Mouse (Mus musculus): ENCODE results near the gene Dlec1.

The Dlec1 gene

DNA sequence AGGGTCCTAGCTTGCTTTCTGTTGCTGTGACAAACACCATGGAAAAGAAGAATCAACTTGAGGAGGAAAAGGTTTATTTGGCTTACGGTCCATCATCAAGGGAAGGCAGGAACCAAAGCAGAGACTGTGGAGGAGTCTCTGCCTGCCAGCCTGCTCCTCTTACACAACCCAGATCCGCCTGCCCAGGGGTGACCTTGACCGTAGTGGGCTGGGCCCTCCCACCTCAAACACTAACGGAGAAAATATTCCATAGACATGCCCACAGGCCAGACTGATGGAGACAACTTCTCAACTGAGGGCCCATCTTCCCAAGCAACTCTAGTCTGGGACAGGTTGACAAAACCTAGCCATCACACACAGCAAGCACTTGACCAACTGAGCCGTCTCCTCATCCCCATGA is 39.8 kb downstream of the Dlec1 start:
- no peak for DNase-seq (ENCODE audit: low spot score in 2 of 2)

DNA sequence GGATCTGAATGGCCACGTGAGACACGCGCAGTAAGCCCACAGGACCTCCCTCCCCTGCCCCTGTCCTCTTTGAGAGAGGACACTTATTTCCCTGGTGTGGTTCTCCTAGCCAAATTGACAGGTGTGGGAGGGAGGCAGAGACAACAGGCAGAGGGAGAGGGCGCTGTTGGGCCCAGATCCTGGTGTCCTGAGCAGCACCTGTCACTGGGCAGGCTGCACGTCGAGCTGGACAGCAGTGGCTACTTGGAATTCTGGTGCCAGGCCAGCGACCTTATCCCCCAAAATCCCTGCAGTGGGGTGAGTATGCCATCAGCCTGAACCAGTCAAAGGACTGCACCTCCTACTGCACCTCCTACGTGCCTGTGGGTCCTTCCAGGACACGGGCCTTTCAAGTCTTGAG is 41.1 kb downstream of the Dlec1 start:
- DNase-seq (ENCODE audit: low spot score in 2 of 2) = no peak

DNA sequence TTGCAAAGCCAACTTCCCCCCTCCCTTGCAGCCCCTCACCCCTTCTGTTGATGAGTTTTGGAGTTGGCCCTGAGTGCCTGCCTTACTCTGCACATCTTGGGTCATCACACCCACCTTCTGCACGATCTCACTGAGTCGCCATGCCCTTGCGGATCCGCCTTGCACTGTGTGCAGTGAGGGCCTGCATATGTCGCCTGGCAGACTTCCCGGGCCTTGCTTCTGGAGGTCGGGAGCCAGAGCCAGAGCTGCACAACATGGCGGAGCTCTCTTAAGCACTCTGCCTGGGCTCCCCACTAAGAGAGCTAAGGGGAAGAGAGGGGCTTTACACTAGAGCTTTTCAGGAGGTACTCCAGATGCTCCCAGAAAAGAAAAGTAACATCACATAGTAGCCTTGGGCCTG is 42.4 kb downstream of the Dlec1 start:
- DNase-seq (ENCODE audit: low spot score in 2 of 2) = no peak

DNA sequence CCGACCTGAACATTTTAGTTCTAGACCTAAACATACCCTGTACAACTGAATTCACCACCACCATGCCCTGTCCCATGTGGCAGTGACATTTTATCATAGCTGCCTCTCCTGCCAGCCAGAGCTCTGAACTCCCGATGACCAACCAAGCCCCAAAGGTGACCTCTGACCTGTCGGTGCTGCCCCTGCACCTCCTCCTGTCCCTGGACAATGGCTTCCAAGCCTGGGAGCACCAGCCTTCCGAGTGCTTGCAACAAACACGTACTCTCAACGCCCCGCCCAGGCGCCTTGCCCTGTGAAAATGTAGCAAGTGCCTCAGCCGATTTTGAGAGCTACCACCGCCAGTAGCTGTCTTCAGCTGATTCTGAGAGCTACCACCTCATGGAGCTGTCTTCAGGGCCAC is 42.9 kb downstream of the Dlec1 start:
- no peak for DNase-seq (ENCODE audit: low spot score in 2 of 2)

DNA sequence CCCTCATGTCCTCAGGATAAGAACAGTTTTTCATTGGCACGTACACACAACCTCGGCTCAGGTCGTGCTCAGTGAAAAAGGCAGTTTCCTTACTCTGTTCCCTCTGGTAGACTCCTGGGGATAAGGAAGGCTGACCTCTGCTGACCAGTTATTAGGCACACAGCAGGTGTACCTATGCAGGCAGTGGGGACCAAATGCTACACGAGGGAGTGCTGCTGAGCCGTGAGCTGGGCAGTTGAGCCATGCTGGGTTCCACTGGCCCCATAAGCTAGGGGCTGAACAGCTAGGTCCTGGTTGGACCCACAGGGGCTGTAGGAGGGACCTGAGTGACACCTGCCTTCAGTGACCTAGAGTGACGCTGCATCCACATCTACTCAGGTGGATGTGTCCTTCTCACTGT is 43.4 kb downstream of the Dlec1 start:
- DNase-seq (ENCODE audit: low spot score in 2 of 2) = no peak

DNA sequence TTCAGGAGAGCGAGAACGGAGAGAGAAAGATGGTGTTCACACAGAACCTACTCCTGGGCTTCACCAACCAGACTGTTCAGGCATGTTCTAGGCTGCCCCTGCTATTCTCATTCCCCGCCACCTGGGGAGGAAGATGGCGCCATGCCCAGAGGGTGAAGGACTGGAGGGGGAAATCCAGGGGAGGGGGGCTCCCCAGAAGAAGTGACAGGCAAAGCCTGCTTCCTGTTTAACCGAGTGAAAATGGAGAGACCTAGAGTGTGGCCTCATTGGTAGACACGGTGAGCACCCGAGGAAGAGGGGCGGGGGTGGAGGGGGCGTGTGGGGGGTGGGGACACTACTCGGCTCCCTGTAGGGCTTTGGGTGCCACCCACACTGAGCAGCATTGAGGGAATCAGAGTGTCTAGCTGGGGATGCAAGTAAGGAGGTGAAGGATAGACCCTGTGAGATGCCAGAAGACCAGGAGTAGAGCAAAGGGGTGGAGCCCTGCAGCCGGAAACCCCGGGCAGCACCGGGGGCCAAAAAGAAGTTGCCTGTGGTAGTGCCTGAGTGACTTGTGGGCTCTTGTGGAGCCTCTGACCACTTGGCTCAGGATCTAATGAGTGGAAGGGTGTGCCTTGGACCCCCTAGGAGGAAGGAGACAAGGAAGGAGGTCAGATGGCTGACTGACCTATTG is 44.0 kb downstream of the Dlec1 start:
- no peak for DNase-seq (ENCODE audit: low spot score in 2 of 2)

DNA sequence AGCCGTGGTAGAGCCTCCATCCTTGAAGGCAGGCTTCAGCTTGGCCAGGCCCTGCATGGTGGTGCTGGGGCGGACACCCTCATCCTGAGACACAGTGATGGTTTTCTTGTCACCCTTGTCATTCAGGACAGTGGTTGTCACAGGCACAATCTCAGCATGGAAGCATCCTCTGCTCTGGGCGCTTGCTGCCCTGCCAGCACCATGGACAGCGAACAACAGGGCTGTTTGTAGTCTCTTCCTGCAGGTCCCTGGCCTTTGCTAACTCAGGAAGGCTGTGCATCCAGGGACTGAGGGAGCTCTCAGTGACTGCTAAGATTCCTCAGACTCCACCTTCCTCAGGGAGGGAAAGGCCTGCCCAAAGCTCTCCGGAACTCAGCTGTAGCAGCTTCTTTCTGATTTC is 47.3 kb downstream of the Dlec1 start:
- DNase-seq (ENCODE audit: low spot score in 2 of 2) = peak in 1 of 2 experiments; percentile 44

DNA sequence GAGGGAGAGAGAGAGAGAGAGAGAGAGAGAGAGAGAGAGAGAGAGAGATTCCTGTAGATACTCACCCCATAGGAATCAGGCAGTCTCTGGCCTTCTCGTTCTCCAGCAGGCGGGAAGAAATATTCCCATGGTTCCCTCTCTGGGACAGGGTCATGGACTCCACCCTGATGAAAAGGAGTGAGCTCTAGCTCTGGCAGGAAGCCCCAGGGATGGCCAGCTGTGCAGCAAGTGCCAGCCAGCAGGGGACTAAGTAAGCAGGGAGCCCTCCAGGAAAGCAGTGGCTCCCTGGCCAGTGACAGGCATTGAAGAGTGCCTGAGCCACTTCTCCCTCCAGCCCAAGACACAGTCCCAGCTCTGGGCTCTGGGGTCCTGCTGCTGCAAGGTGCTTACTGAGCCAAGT is 49.5 kb downstream of the Dlec1 start:
- DNase-seq (ENCODE audit: low spot score in 2 of 2) = no peak

DNA sequence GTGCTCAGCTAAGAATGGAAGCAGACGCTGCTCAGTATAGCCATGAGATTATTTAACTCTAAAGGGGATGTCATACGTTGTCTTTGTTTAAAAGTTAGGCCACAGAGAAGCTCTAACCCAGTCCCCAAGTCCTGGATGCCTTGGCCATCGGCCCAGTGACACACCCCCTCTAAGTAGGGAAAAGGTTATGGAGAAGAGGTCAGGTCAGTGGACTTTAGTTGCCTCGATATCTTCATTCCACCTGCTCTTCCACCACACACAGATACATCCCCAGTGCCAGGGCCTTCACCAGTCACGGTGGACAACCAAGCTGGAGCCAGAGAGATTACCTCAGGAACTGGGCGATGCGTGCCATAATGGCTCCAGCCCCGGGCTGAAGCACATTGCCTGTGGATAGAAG is 53.1 kb downstream of the Dlec1 start:
- DNase-seq (ENCODE audit: low spot score in 2 of 2) = no peak

DNA sequence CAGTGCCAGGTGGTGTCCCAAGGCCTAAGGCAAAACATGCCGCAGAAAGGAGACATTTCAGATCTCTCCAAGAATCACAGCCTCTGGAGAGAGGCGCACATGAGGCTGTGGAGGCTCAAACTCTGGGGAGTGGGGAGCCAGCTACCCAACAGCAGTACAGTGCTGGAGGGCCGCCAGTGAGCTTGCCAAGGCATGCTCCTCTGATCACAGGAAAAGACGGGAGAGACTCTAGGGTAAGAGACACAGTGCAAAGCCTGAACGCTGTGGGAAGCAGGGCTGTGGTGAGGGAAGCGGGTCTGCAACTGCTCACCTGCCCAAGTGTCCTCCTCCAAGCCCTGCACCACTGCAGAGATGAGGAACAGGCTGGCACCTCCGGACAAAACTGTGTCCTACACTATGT is 53.5 kb downstream of the Dlec1 start:
- no peak for DNase-seq (ENCODE audit: low spot score in 2 of 2)

DNA sequence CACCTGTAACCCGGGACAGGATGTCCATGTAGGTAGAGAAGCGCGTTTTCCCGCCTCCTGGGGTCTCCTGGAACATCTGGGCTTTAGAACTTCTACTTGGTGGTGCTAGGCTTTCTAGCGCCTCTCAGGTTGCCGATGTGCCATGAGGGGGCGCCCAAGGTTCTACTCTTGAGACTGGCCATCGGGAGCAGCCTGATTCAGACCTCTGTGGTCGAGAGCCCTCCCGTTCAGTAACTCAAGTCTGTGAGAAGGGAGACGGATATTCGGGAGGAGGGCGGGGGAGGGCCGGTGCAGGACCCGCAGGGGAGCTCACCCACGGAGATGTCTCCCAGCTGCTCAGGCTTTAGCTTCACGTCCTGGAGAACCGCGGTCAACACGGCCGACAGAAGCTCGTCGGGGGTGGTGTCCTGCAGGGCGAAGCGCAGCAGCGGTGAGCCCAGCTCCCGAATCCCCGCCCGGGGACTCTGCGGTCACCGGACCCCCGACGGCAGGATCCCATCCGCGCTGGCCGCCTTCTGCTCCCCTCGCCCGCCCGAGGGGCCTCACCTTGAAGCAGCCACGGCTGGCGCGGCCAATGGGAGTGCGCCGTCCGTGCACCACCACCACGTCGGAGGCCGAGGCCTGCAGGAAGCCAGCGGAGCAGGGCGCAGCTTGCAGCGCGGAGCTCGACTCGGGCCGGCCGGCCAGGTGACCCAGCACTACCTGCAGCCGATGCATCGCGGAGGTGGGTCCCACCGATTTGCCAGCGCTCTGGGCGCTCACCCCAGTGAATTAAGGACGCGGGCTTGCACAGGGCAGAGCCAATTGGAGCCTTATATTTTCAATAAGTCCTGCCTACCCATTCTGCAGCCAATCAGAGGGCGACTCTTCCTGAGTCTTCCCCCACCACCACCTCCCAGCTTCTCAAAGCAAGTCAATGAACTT is 54.3 kb downstream of the Dlec1 start, which contains the start of gene Acaa1b:
Acaa1b (minus strand) TSS at position 816 of the 924 bp plus-strand sequence.
- DNase-seq (ENCODE audit: low spot score in 2 of 2) = peak; percentile 28 to 73

DNA sequence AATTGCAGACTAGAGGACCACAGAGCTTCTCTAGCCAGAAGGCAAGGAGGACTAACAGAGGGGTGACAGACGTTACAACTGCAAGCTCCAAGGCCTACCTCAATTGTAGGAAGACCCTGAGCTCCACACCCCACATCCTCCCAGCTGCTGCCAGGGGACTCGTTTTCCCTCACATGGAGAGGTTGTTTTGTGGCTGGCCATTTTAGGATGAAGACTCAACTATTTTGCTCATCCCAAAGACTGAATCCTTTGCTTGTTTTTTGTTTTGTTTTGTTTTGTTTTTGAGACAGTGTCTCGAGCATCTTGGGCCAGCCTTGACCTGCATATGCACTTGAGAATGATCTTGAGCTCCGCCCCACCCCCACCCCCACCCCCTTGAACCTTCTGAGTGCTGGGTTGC is 56.6 kb downstream of the Dlec1 start, which contains the start of gene Gm47289:
Gm47289 (plus strand) TSS at position 301 of the 400 bp plus-strand sequence.
- no peak for DNase-seq (ENCODE audit: low spot score in 2 of 2)

DNA sequence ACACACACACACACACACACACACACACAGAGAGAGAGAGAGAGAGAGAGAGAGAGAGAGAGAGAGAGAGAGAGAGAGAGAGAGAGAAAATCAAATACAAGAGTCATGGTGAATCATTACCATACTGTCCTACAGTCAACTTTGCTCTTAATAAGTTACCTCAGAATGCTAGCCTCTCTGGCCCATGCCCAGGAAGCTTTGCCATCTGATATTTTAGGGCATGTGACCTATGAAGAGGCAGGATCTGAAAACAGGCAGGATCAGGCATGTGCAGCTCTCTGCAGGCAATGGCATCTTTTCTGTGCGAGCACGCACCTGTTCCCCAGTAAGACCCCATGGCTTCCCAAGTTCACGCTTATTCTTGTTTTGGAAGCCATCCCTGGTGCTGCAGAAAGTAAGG is 58.4 kb downstream of the Dlec1 start:
- DNase-seq (ENCODE audit: low spot score in 2 of 2) = no peak

DNA sequence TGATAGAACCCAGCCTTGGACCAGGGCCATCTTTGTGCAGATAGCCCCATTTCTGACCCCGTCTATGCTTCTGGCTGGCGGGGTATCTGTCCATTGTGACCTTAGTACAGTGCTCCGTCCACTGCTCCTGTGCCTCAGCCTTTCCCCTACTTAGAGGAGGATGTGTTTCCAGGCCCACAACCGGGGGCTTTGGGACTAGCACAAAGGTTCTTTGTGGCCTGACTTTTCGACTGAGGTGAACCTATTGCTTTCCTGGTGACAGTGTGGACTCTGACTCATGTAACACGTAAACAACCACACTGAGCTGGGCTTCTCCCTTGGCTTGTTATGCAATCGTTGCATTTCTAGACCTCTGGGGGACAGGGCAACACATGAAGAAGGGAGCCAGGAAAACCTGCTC is 62.5 kb downstream of the Dlec1 start:
- no peak for DNase-seq (ENCODE audit: low spot score in 2 of 2)

DNA sequence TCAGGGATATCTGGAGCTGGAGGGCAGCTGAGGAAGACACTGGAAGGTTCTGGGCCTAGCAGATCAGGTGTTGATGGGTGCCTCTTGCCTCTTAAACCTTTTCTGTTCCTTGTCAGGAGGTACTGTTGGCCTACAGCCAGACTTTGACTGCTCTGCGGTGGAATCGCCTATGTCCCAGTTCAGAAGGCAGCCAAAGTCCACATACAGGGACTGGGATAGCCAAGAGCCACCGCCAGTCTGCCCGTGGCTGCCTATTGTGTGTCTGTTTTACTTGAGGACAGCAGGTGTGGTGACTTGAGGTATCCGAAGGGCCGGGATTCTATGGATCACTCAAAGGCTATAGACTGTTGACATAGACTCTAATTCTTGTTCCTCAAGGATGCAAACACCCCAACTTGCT is 63.3 kb downstream of the Dlec1 start:
- no peak for DNase-seq (ENCODE audit: low spot score in 2 of 2)

DNA sequence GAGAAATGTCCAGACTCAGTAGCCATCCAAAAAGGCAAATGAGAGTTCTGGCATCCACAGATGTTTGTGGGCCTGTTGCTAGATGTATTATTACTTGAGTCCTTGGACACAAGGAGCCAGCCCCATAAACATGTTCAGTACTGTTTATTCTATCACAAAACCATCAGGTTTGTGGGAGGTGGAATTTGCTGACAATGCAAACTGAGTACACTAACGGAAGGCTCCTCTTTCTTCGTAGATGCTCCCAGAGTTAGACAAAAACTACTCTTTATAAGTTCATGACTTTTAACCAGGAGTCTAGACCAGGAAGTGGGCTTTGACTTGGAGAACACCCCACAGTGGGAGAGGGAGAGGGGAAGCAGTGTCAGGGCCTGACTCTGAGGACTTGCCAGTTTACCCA is 65.3 kb downstream of the Dlec1 start:
- no peak for DNase-seq (ENCODE audit: low spot score in 2 of 2)

DNA sequence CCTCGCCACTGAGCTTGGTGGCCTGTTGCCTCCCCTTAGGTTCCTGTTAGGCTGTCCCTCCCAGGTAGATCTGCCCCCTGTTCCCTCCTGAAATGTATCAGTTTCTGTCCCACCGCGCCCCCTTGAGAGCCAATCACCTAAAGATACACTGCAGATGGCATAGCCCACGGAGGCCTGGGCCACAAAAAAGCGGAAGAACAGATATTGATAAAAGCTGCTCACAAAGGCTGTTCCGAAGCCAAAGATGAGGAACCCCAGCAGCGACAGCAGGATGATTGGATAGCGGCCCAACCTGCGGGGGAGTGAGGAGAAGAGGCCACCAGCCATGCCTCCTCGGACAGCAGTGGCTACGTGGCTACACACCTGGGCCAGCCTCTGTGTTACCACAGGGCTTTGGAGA is 77.0 kb downstream of the Dlec1 start:
- DNase-seq (ENCODE audit: low spot score in 2 of 2) = no peak

DNA sequence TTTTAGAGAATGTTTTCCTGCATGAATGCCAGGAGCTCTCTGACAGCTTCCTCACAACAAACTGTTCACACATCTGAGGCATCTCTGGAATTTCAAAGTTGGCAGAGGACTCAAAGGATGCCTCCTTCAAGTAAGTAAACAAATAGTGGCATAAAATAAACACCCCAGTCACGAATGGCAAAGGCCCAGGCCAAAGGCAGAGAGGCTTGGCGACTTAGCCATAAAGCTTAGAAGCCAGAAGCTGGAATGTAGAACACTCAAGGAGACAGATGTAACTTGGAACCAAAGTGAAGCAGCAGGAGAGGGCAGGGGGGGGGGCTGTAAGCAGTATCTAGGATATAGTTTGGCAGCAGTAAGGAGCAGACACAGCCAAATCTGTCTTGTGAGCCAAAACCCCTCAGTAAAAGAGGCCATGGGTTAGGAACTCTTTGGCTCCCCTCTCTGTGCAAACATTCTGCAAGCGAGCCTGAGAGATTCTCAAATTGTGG is 79.0 kb downstream of the Dlec1 start:
- DNase-seq (ENCODE audit: low spot score in 2 of 2) = no peak

DNA sequence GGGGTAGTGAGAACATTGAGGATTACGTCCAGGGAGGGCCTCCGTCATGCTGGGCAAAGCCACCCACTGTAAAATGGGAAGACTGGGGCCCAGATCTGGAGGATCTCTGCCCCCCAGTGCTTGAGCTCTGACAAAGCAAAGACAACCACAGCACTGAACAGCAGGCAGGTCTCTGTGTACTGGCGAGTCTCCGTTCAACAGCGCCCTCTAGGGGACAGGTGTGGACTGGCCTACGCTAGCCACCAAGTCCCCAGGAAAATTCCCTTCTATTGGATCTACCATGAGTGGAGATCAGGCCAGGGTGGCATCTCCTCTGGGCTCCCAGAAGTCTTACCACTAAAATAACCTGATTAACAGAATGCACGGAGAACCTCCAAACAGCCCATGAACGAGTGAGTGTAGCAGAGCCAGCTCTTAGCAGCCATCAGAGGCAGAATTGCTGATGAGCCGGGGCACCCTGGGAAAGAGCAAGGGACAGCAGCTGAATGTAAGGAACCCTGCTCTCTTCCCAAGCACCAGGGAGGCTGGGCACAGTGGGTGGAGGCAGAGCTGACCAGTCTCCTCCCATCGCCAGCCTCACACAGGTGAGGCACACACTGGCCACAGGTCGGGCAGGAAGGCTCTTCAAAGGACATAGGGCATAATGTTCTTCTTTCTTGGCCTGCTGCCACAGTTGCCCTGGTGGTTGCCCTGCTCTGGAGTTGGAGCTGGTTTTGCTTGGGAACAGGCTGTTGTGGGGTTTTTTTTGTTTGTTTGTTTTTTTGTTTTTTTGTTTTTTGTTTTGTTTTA is 90.1 kb downstream of the Dlec1 start:
- DNase-seq (ENCODE audit: low spot score in 2 of 2) = peak; percentile 8 to 41
